Mouse (Mus musculus) cerebellum, adult 2 months (tissue): ENCODE results near the gene Zfp821.

ENCODE experiments used
- CTCF ChIP-seq: fragments of 200-500 bp; IDR thresholded peaks from 2 replicates; pipeline ENCODE4 v1.5.1; 2011; ENCODE audit warnings: low read depth, mild to moderate bottlenecking, control low read depth, low read length, moderate library complexity, borderline replicate concordance; ENCODE audit not compliant: insufficient read depth
- POLR2A ChIP-seq: fragments of 200-500 bp; IDR thresholded peaks from 2 replicates; pipeline ENCODE4 v1.6.1; 2011; ENCODE audit warnings: low read length, control low read depth, borderline replicate concordance; ENCODE audit not compliant: insufficient read depth

DNA sequence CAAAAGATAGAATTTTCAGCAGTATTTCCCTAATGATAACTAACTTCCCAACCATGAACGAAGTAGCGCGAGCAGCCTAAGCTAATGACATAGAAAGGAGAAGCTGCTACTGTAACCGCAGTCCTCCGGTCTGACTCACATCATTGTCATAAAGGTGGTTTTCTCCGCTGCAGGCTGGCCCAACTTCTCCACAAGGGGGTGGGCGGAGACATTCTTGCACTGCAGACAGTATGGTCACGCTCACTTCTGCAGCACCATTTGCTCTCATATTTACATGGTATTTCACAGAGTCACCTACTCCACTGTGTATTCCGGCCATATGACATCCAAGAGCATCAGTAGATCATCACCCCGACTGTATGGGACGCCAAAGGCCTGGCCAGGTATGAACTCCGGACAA is 45.4 kb downstream of the Zfp821 start:
- TF ChIP-seq CTCF (no peak), POLR2A (no peak)
